Mouse (Mus musculus): Measurements from ENCODE around the gene Gm21897. TPM values are rescaled to one million over a fixed set of nuclear protein-coding genes. Genes with fewer than 3 reads are reported as not detected.
A peak's percentile ranks its signal among the peaks of the same experiment; 100 is the strongest.

Gm21897 gene
- polyA plus RNA-seq, 1 experiment from 2014 or later, result not detected

- no peak overlapping the region for H3K9ac ChIP-seq (replicated peaks; ENCODE audit: low read length)
- H3K9me3 ChIP-seq (ENCODE audit: low read length), result no peaks in the 10 kb centered on the region
- no peak overlapping the region for H3K4me2 ChIP-seq (replicated peaks; ENCODE audit: low read depth, low read length)
- no peak overlapping the region for H3K27ac ChIP-seq (ENCODE audit: low read length)
- 73% methylated on average over 1 of the region's 1 CpGs for WGBS
- H3K4me3 ChIP-seq (ENCODE audit: low read length), result no peak overlapping the region
- H3K27me3 ChIP-seq (ENCODE audit: insufficient read depth, low read length), result no peaks in the 10 kb centered on the region
- H3K36me3 ChIP-seq (ENCODE audit: insufficient read depth, low read length), result no peaks in the 10 kb centered on the region
- ATAC-seq (ENCODE audit: low FRiP score, low TSS enrichment), result no peak
- H3K4me1 ChIP-seq (ENCODE audit: insufficient read depth, low read length), result no peaks in the 10 kb centered on the region
Observed at GRCm38 (mm10) chr16:15351301-15351700, 34.0 kb downstream of the Gm21897 start.

GRCm38 (mm10) chr16:15352320-15352719 is 35.1 kb downstream of the Gm21897 start:
- H3K4me2 ChIP-seq (replicated peaks; ENCODE audit: low read depth, low read length), result no peak overlapping the region
- no peak overlapping the region for H3K27ac ChIP-seq (ENCODE audit: low read length)
- no peaks in the 10 kb centered on the region for H3K27me3 ChIP-seq (ENCODE audit: insufficient read depth, low read length)
- WGBS, result 51% methylated on average over 2 of the region's 2 CpGs
- peak; percentile 23; the same call in 1 of the 2 replicates for ATAC-seq (ENCODE audit: low FRiP score, low TSS enrichment)
- H3K9ac ChIP-seq (replicated peaks; ENCODE audit: low read length), result no peak overlapping the region
- no peaks in the 10 kb centered on the region for H3K4me1 ChIP-seq (ENCODE audit: insufficient read depth, low read length)
- H3K9me3 ChIP-seq (ENCODE audit: low read length), result no peaks in the 10 kb centered on the region
- no peaks in the 10 kb centered on the region for H3K36me3 ChIP-seq (ENCODE audit: insufficient read depth, low read length)
- H3K4me3 ChIP-seq (ENCODE audit: low read length), result no peak overlapping the region

- Histone ChIP-seq H3K9me3 (ENCODE audit: low read length) (no peaks in the 10 kb centered on the region), H3K4me3 (ENCODE audit: low read length) (no peak overlapping the region), H3K36me3 (ENCODE audit: insufficient read depth, low read length) (no peaks in the 10 kb centered on the region), H3K4me1 (ENCODE audit: insufficient read depth, low read length) (no peaks in the 10 kb centered on the region), H3K9ac (replicated peaks; ENCODE audit: low read length) (no peak overlapping the region), H3K27me3 (ENCODE audit: insufficient read depth, low read length) (no peaks in the 10 kb centered on the region), H3K27ac (ENCODE audit: low read length) (no peak overlapping the region), H3K4me2 (replicated peaks; ENCODE audit: low read depth, low read length) (no peak overlapping the region)
- 62% methylated on average over 2 of the region's 2 CpGs for WGBS
- no peak for ATAC-seq (ENCODE audit: low FRiP score, low TSS enrichment)
Observed at GRCm38 (mm10) chr16:15354901-15355300, 37.6 kb downstream of the Gm21897 start.

GRCm38 (mm10) chr16:15355339-15355738 is 38.1 kb downstream of the Gm21897 start:
- 94% methylated on average over 1 of the region's 1 CpGs for WGBS
- no peaks in the 10 kb centered on the region for H3K4me1 ChIP-seq (ENCODE audit: insufficient read depth, low read length)
- H3K9ac ChIP-seq (replicated peaks; ENCODE audit: low read length), result no peak overlapping the region
- ATAC-seq (ENCODE audit: low FRiP score, low TSS enrichment), result no peak
- no peak overlapping the region for H3K27ac ChIP-seq (ENCODE audit: low read length)
- H3K27me3 ChIP-seq (ENCODE audit: insufficient read depth, low read length), result no peaks in the 10 kb centered on the region
- no peaks in the 10 kb centered on the region for H3K9me3 ChIP-seq (ENCODE audit: low read length)
- H3K36me3 ChIP-seq (ENCODE audit: insufficient read depth, low read length), result no peaks in the 10 kb centered on the region
- no peak overlapping the region for H3K4me3 ChIP-seq (ENCODE audit: low read length)
- H3K4me2 ChIP-seq (replicated peaks; ENCODE audit: low read depth, low read length), result no peak overlapping the region

- ATAC-seq (ENCODE audit: low FRiP score, low TSS enrichment), result no peak
- H3K4me3 ChIP-seq (ENCODE audit: low read length), result no peak overlapping the region
- no peak overlapping the region for H3K27ac ChIP-seq (ENCODE audit: low read length)
- no peaks in the 10 kb centered on the region for H3K36me3 ChIP-seq (ENCODE audit: insufficient read depth, low read length)
- no peaks in the 10 kb centered on the region for H3K27me3 ChIP-seq (ENCODE audit: insufficient read depth, low read length)
- no peak overlapping the region for H3K4me2 ChIP-seq (replicated peaks; ENCODE audit: low read depth, low read length)
- no peak overlapping the region for H3K9ac ChIP-seq (replicated peaks; ENCODE audit: low read length)
- no peaks in the 10 kb centered on the region for H3K4me1 ChIP-seq (ENCODE audit: insufficient read depth, low read length)
- no peaks in the 10 kb centered on the region for H3K9me3 ChIP-seq (ENCODE audit: low read length)
Observed at GRCm38 (mm10) chr16:15357766-15358165, 40.5 kb downstream of the Gm21897 start.

GRCm38 (mm10) chr16:15359110-15359782 is 42.0 kb downstream of the Gm21897 start:
- WGBS, result 82% methylated on average over 3 of the region's 3 CpGs
- Histone ChIP-seq H3K36me3 (ENCODE audit: insufficient read depth, low read length) (no peaks in the 10 kb centered on the region), H3K9ac (replicated peaks; ENCODE audit: low read length) (no peak overlapping the region), H3K4me1 (ENCODE audit: insufficient read depth, low read length) (no peaks in the 10 kb centered on the region), H3K4me2 (replicated peaks; ENCODE audit: low read depth, low read length) (no peak overlapping the region), H3K9me3 (ENCODE audit: low read length) (no peaks in the 10 kb centered on the region), H3K27ac (ENCODE audit: low read length) (no peak overlapping the region), H3K27me3 (ENCODE audit: insufficient read depth, low read length) (no peaks in the 10 kb centered on the region), H3K4me3 (ENCODE audit: low read length) (no peak overlapping the region)
- ATAC-seq (ENCODE audit: low FRiP score, low TSS enrichment), result no peak

GRCm38 (mm10) chr16:15360825-15361224 is 43.6 kb downstream of the Gm21897 start:
- Histone ChIP-seq H3K4me3 (ENCODE audit: low read length) (no peak overlapping the region), H3K36me3 (ENCODE audit: insufficient read depth, low read length) (no peaks in the 10 kb centered on the region), H3K4me1 (ENCODE audit: insufficient read depth, low read length) (no peaks in the 10 kb centered on the region), H3K27ac (ENCODE audit: low read length) (no peak overlapping the region), H3K4me2 (replicated peaks; ENCODE audit: low read depth, low read length) (no peak overlapping the region), H3K9ac (replicated peaks; ENCODE audit: low read length) (no peak overlapping the region), H3K27me3 (ENCODE audit: insufficient read depth, low read length) (no peaks in the 10 kb centered on the region), H3K9me3 (ENCODE audit: low read length) (no peaks in the 10 kb centered on the region)
- ATAC-seq (ENCODE audit: low FRiP score, low TSS enrichment), result no peak
